Mouse (Mus musculus) R1 (cell line): ENCODE data around the gene Def6.

Experiments used
- DNase-seq: peaks from one replicate; pipeline ENCODE4 v3.0.0-alpha.2; 2018; ENCODE audit warnings: low read depth, low spot score

The Def6 gene

GRCm38 (mm10) chr17:28207092-28207491, 486 bp upstream of the Def6 start:
- no peak for DNase-seq

- no peak for DNase-seq
Measured at GRCm38 (mm10) chr17:28208314-28208612, 685 bp downstream of the Def6 start.

- no peak for DNase-seq
Measured at GRCm38 (mm10) chr17:28209457-28210110, 2.0 kb downstream of the Def6 start.

- DNase-seq: peak; percentile 38
Measured at GRCm38 (mm10) chr17:28211921-28212341, 4.4 kb downstream of the Def6 start.

GRCm38 (mm10) chr17:28212391-28212790, 4.8 kb downstream of the Def6 start:
- DNase-seq: peak; percentile 66

GRCm38 (mm10) chr17:28213236-28213635, 5.7 kb downstream of the Def6 start:
- DNase-seq: peak; percentile 69

GRCm38 (mm10) chr17:28216791-28217190, 9.2 kb downstream of the Def6 start:
- DNase-seq: peak; percentile 57

GRCm38 (mm10) chr17:28217721-28218649, 10.4 kb downstream of the Def6 start:
- peak; percentile 96 for DNase-seq

GRCm38 (mm10) chr17:28222463-28222862, 14.9 kb downstream of the Def6 start:
- DNase-seq: peak; percentile 88

GRCm38 (mm10) chr17:28223561-28224391, 16.2 kb downstream of the Def6 start:
- peak; percentile 100 for DNase-seq

- DNase-seq: no peak
Measured at GRCm38 (mm10) chr17:28224615-28225014, 17.0 kb downstream of the Def6 start.

GRCm38 (mm10) chr17:28226014-28226413, 18.4 kb downstream of the Def6 start:
- DNase-seq: peak; percentile 92

- DNase-seq: peak; percentile 54
Measured at GRCm38 (mm10) chr17:28230486-28230885, 22.9 kb downstream of the Def6 start.

GRCm38 (mm10) chr17:28231026-28231736, 23.6 kb downstream of the Def6 start:
- peak; percentile 85 for DNase-seq

GRCm38 (mm10) chr17:28232475-28233060, 25.0 kb downstream of the Def6 start, which contains the start of gene Ppard:
Gene Ppard (plus strand): TSS chr17:28232700.
- peak; percentile 96 for DNase-seq

- DNase-seq: no peak
Measured at GRCm38 (mm10) chr17:28233091-28233731, 25.6 kb downstream of the Def6 start.

GRCm38 (mm10) chr17:28234641-28235040, 27.1 kb downstream of the Def6 start:
- no peak for DNase-seq

GRCm38 (mm10) chr17:28235982-28236635, 28.5 kb downstream of the Def6 start:
- DNase-seq: no peak

- peak; percentile 39 for DNase-seq
Measured at GRCm38 (mm10) chr17:28236636-28237015, 29.0 kb downstream of the Def6 start.

- DNase-seq: no peak
Measured at GRCm38 (mm10) chr17:28237362-28237761, 29.8 kb downstream of the Def6 start.
